Mouse (Mus musculus): ENCODE results near the gene Zmat5.

Zmat5 gene

GRCm38 (mm10) chr11:4771756-4772155, 67.3 kb downstream of the Zmat5 start:
- DNase-seq (ENCODE audit: low spot score in 2 of 2): no peak

GRCm38 (mm10) chr11:4772925-4773324, 68.4 kb downstream of the Zmat5 start:
- peak; percentile 13 to 66 for DNase-seq (ENCODE audit: low spot score in 2 of 2)

- no peak for DNase-seq (ENCODE audit: low spot score in 2 of 2)
Measured at GRCm38 (mm10) chr11:4780927-4781326, 76.4 kb downstream of the Zmat5 start.

- no peak for DNase-seq (ENCODE audit: low spot score in 2 of 2)
Measured at GRCm38 (mm10) chr11:4783116-4783515, 78.6 kb downstream of the Zmat5 start.

- no peak for DNase-seq (ENCODE audit: low spot score in 2 of 2)
Measured at GRCm38 (mm10) chr11:4784629-4785142, 80.2 kb downstream of the Zmat5 start.

All from urinary bladder, adult 18-20 months (tissue).